Mouse (Mus musculus) intestine, embryonic 14.5 days (tissue): ENCODE results near the gene Foxc2. TPM values are rescaled to one million over a fixed set of nuclear protein-coding genes. Genes with fewer than 3 reads are reported as not detected.
A peak's percentile ranks its signal among the peaks of the same experiment; 100 is the strongest.

Experiments
- ATAC-seq: fragments of 200-750 bp; cut with Nextera tagmentation; replicated peaks from 2 replicates; pipeline ENCODE4 v1.8.0; 2017; ENCODE audit warnings: low read depth, moderate number of reproducible peaks, moderate TSS enrichment, moderate library complexity; ENCODE audit not compliant: low FRiP score, low TSS enrichment
- DNase-seq: peaks from one replicate; pipeline ENCODE4 v3.0.0-alpha.2; 2018; ENCODE audit warnings: low spot score
- H3K27ac ChIP-seq: fragments of 300-500 bp; sonication (generic); 2 replicates; pipeline ENCODE4 v1.5.1; 2014; ENCODE audit warnings: low read depth, mild to moderate bottlenecking, control low read depth
- H3K27me3 ChIP-seq: fragments of 300-500 bp; sonication (generic); replicated peaks from 2 replicates; pipeline ENCODE4 v1.6.1; 2014; ENCODE audit warnings: low read length, control low read depth; ENCODE audit not compliant: control insufficient read depth, insufficient read depth
- H3K36me3 ChIP-seq: fragments of 300-500 bp; sonication (generic); 2 replicates; pipeline ENCODE4 v1.6.1; 2014; ENCODE audit warnings: low read length, control low read depth; ENCODE audit not compliant: control insufficient read depth, insufficient read depth
- H3K4me1 ChIP-seq: fragments of 300-500 bp; sonication (generic); replicated peaks from 2 replicates; pipeline ENCODE4 v1.6.1; 2014; ENCODE audit warnings: low read length, control low read depth, mixed read lengths; ENCODE audit not compliant: control insufficient read depth, insufficient read depth
- H3K4me2 ChIP-seq: fragments of 300-500 bp; sonication (generic); 2 replicates; pipeline ENCODE4 v1.6.1; 2014; ENCODE audit warnings: low read length
- H3K4me3 ChIP-seq: fragments of 300-500 bp; sonication (generic); 2 replicates; pipeline ENCODE4 v1.5.1; 2014; ENCODE audit warnings: low read depth, low read length, control low read depth, mixed read lengths
- H3K9ac ChIP-seq: fragments of 300-500 bp; sonication (generic); 2 replicates; pipeline ENCODE4 v1.6.1; 2014; ENCODE audit warnings: mild to moderate bottlenecking, low read length
- H3K9me3 ChIP-seq: fragments of 300-500 bp; sonication (generic); 2 replicates; pipeline ENCODE4 v1.6.1; 2016; ENCODE audit warnings: low read length, control low read depth; ENCODE audit not compliant: control insufficient read depth
- WGBS: fragments of 180-500 bp; shearing (Covaris S2); extraction: QIAGEN DNeasy Blood & Tissue Kit; methylation state at CpG from one replicate; pipeline ENCODE4 v1.1.7; 2014; 5-methylcytosine and 5-hydroxymethylcytosine counted together
- polyA plus RNA-seq: library from polyadenylated mRNA; unstranded; fragments of >200 nt; fragmentation: Nextera tagmentation; extraction: Ambion mirVana; gene quantifications from 2 replicates; pipeline ENCODE4 v1.2.1, GENCODE M21; 2014

Foxc2 gene
- polyA plus RNA-seq, 1 experiment from 2014 or later: 0.43 TPM

DNA sequence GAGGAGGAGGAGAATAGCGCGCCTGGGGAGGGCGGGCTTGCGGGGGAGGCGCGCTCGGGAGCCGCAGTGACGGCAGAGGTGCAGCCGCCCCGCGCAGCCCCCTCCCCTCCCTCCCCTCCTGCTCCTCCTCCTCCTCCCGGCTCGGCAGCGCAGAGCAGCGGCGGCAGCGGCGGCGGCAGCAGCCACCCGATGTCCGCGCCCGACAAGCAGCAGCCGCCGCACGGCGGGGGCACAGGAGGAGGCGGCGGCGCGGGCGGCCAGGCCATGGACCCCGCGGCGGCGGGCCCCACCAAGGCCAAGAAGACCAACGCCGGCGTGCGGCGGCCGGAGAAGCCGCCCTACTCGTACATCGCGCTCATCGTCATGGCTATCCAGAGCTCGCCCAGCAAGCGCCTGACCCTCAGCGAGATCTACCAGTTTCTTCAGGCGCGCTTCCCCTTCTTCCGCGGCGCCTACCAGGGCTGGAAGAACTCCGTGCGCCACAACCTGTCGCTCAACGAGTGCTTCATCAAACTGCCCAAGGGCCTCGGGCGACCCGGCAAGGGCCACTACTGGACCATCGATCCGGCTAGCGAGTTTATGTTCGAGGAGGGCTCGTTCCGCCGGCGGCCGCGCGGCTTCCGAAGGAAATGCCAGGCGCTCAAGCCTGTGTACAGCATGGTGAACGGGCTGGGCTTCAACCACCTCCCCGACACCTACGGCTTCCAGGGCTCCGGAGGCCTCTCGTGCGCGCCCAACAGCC lies 31.6 kb upstream of the Foxc2 start, which contains the start of gene Foxf1:
Gene Foxf1, plus strand, starts transcription at position 177 of the 742 bp plus-strand sequence.
- H3K4me1 ChIP-seq: no peaks in the 10 kb centered on the region
- peak within 1 kb of the TSS; percentile 98 for H3K27ac ChIP-seq
- DNase-seq (peak; percentile 86), ATAC-seq (peak; percentile 71)
- peaks cover 26% of the 10 kb centered on the region for H3K36me3 ChIP-seq
- under 1% methylated on average over 48 of the region's 83 CpGs for WGBS
- H3K9ac ChIP-seq: peak within 1 kb of the TSS; percentile 97
- peak within 1 kb of the TSS; percentile 80 for H3K4me3 ChIP-seq
- peaks cover 70% of the 10 kb centered on the region for H3K27me3 ChIP-seq
- peak within 1 kb of the TSS; percentile 79 for H3K4me2 ChIP-seq
- no peaks in the 10 kb centered on the region for H3K9me3 ChIP-seq

DNA sequence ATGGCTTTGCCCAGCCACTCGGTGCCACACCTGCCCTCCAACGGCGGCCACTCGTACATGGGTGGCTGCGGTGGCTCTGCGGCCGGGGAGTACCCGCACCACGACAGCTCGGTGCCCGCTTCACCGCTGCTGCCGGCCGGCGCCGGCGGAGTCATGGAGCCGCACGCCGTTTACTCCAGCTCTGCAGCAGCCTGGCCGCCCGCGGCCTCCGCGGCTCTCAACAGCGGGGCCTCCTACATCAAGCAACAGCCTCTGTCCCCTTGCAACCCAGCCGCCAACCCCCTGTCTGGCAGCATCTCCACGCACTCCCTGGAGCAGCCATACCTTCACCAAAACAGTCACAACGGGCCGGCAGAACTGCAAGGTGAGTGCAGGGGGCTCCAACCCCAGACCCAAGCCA lies 31.0 kb upstream of the Foxc2 start:
- Histone ChIP-seq H3K4me2 (peak overlapping the region; percentile 79), H3K9me3 (no peaks in the 10 kb centered on the region), H3K27me3 (peaks cover 70% of the 10 kb centered on the region), H3K36me3 (peaks cover 31% of the 10 kb centered on the region), H3K4me3 (peak overlapping the region; percentile 80), H3K4me1 (peaks cover 3% of the 10 kb centered on the region), H3K27ac (peak overlapping the region; percentile 98), H3K9ac (peak overlapping the region; percentile 97)
- ATAC-seq (no peak), DNase-seq (no peak)
- under 1% methylated on average over 30 of the region's 30 CpGs for WGBS

DNA sequence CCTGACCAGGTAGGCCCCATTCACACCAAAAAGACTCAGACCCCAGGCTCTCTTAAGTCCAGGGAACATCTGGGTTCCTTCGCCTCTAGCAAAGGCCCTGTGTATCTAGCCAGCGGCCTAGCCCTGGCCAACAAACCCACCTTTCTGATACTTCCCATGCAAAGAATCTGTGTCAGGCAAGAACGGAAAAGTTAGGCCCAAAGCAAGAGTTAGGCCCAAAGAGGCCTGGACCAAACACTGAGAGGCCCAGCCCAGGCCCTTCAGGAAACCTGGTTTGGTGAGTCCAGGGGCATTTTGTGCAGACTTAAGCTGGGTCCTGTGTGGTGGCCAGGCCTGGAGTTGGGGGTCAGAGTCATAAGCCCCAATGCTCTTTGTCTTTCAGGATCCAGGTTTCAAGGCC lies 30.4 kb upstream of the Foxc2 start:
- H3K4me3 ChIP-seq: peak overlapping the region; percentile 80
- no peaks in the 10 kb centered on the region for H3K9me3 ChIP-seq
- ATAC-seq (no peak), DNase-seq (peak; percentile 71)
- peaks cover 3% of the 10 kb centered on the region for H3K4me1 ChIP-seq
- H3K27ac ChIP-seq: peak overlapping the region; percentile 98
- H3K9ac ChIP-seq: peak overlapping the region; percentile 97
- 23% methylated on average over 3 of the region's 3 CpGs for WGBS
- H3K36me3 ChIP-seq: peaks cover 31% of the 10 kb centered on the region
- peak overlapping the region; percentile 79 for H3K4me2 ChIP-seq
- peaks cover 65% of the 10 kb centered on the region for H3K27me3 ChIP-seq

DNA sequence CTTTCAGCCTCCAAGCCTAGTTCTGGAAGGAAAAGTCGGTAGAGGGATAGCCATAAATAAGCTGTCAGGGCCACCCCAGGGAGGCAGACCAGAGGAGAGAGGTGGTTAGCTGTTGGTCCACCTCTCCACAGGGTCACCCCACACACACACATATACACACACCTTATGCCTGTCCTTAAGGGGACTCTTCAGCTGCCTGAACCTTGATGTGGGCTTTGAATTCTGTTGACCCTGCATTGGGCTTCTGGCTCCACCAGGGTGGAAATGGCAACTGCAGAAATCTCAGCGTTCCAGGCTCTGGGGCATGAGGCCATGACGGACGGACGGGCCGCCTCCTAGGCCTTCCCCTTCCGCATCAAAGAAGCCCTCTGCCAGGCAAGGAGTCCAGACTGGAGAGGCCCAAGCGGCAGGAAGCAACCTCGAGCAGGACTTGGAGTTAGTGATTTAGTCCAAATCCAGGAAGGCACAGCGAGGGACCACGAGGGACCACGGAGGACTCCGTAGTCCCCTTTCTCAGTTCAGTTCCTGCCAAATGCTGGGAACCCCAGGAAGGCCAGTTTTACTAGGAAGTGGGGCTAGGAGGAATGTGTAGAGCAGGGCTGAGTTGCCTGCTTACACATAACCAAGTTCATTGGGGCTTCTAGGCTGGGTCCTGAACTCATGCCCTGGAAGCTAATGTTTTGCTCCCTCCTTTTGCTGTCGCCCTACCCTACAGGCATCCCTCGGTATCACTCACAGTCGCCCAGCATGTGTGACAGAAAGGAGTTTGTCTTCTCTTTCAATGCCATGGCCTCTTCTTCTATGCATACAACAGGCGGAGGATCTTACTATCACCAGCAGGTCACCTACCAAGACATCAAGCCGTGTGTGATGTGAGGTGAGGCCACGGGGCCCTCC lies 29.7 kb upstream of the Foxc2 start:
- Histone ChIP-seq H3K4me1 (peaks cover 7% of the 10 kb centered on the region), H3K9ac (peak overlapping the region; percentile 97), H3K9me3 (no peaks in the 10 kb centered on the region), H3K27me3 (peaks cover 62% of the 10 kb centered on the region), H3K27ac (peak overlapping the region; percentile 98), H3K36me3 (peaks cover 31% of the 10 kb centered on the region), H3K4me3 (peak overlapping the region; percentile 80), H3K4me2 (peak overlapping the region; percentile 79)
- DNase-seq: peak; percentile 74
- no peak for ATAC-seq
- 14% methylated on average over 19 of the region's 19 CpGs for WGBS

DNA sequence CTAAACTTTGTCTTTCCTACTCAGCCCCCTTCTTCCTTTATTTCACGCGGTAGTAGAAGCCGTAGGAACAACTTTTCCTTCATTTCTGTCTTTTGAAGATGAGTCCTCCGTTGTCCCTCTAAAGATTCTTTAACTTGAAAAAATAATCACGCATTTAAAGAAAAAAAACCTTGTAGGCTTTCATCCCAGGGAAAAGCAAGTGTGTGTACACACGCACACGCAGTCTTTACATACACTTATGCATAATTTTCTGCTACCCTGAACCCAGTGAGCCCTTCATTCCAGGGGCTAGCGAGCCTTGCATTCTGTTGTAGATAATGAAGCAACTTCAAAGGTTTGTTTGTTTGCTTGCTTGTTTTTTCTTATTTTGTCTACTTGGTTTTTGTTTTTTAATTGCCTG lies 27.7 kb upstream of the Foxc2 start:
- Histone ChIP-seq H3K27ac (peak overlapping the region; percentile 98), H3K4me3 (peak overlapping the region; percentile 80), H3K27me3 (peaks cover 56% of the 10 kb centered on the region), H3K4me1 (peaks cover 13% of the 10 kb centered on the region), H3K4me2 (peak overlapping the region; percentile 79), H3K36me3 (peaks cover 31% of the 10 kb centered on the region), H3K9ac (peak overlapping the region; percentile 97), H3K9me3 (no peaks in the 10 kb centered on the region)
- 7% methylated on average over 8 of the region's 8 CpGs for WGBS
- DNase-seq: no peak
- ATAC-seq: no peak

DNA sequence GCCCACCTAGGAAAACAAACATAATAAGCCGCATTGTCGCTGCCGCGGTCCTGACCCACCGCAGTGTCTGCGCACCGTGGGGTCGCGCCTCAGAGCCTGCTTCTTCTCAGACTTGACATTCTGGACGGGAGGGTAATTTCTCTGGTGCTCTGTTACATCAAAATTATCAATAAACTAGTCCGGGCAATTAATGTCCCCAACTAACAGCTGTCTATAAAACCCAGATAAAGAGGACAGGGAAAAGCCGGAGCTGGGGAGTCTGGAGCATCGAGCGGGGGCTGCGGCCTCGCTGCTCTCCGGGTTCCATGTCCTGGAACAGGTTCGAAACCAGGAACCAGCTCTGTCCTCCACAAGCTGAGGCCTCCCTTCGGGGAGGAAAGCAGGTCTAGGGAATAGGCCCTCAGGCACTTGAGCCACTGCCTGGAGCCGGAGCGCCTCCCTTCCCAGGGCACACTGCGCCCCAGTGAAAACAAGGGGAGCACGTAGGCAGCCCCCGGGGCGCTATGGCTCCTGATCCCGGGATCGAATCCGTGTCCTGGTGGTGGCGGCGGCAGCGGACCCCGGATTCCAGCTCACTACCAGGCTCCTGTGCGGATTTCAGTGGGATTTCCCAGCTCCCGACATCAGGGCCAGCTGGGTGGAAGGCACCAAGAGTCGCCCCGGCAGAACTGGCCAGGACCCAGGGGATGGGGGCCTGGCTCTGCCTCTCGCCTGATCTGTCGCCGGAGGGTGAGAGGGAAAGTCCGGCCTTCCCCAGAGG lies 26.9 kb upstream of the Foxc2 start:
- peak overlapping the region; percentile 79 for H3K4me2 ChIP-seq
- H3K27ac ChIP-seq: peak overlapping the region; percentile 98
- ATAC-seq: no peak
- H3K27me3 ChIP-seq: peaks cover 54% of the 10 kb centered on the region
- no peaks in the 10 kb centered on the region for H3K9me3 ChIP-seq
- H3K9ac ChIP-seq: peak overlapping the region; percentile 97
- peak; percentile 83 for DNase-seq
- WGBS: 7% methylated on average over 40 of the region's 40 CpGs
- peaks cover 31% of the 10 kb centered on the region for H3K36me3 ChIP-seq
- peaks cover 13% of the 10 kb centered on the region for H3K4me1 ChIP-seq
- peak overlapping the region; percentile 80 for H3K4me3 ChIP-seq

DNA sequence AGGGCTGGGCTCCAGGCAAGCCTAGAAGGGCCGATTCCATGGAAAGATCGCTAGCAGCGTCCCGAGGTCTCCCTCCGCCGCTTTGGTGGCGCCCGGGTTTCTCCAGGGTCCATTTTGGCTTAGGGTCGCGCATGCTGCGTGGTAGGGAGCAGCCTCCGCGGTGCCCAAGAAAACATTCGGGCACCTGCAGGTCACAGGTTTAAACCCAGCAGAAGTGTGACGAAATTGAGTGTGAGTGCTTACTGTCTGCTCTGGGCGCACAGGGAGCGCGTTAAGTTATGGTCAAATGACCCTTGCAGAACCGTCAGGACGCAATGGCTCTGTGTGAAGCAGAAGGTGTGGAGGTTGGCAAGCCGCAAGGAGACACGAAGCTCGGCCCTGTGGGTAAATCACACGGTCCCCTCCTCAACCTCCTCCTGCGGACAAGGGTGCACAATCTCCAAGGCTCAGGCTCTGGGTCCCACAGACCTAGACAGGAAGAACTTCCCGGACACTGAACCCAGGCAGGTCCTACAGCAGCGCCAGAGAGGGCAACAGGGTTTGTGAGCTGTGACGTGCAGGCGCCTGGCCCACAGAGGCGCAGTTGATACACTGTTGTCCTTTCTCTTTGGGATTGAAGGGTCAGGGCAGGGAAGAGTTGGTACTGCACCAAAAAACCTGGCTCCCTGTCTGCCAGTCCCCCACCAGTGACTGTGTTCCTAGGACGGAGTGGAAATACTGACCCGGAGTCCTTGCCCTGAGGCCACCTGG lies 26.2 kb upstream of the Foxc2 start:
- H3K27ac ChIP-seq: peak overlapping the region; percentile 98
- ATAC-seq (no peak), DNase-seq (peak; percentile 69)
- H3K27me3 ChIP-seq: peaks cover 47% of the 10 kb centered on the region
- H3K4me3 ChIP-seq: peak overlapping the region; percentile 80
- H3K4me1 ChIP-seq: peaks cover 13% of the 10 kb centered on the region
- no peaks in the 10 kb centered on the region for H3K9me3 ChIP-seq
- peak overlapping the region; percentile 97 for H3K9ac ChIP-seq
- H3K4me2 ChIP-seq: peak overlapping the region; percentile 79
- WGBS: 6% methylated on average over 32 of the region's 32 CpGs
- H3K36me3 ChIP-seq: peaks cover 31% of the 10 kb centered on the region
